Mouse (Mus musculus): Measurements from ENCODE around the gene Il10. TPM values are rescaled to one million over a fixed set of nuclear protein-coding genes. Genes with fewer than 3 reads are reported as not detected.

Il10 gene
- polyA plus RNA-seq, 1 experiment from 2014 or later = not detected

GRCm38 (mm10) chr1:131050617-131051016 lies 31.0 kb downstream of the Il10 start:
- Histone ChIP-seq H3K27ac (ENCODE audit: low read length) (no peak overlapping the region), H3K4me2 (ENCODE audit: low read length) (no peak overlapping the region), H3K9me3 (replicated peaks; ENCODE audit: control insufficient read depth, low read length, poor library complexity, severe bottlenecking) (no peaks in the 10 kb centered on the region), H3K27me3 (ENCODE audit: control insufficient read depth, insufficient read depth, low read depth, low read length) (no peaks in the 10 kb centered on the region), H3K4me1 (ENCODE audit: control insufficient read depth, insufficient read depth, low read length) (0 out of 2 replicates have a peak, but pooled peaks cover 4% of the 10 kb centered on the region), H3K4me3 (ENCODE audit: low read depth, low read length) (no peak overlapping the region), H3K9ac (ENCODE audit: low read depth, low read length) (no peak overlapping the region), H3K36me3 (ENCODE audit: control insufficient read depth, insufficient read depth, low read length) (peaks cover 7% of the 10 kb centered on the region)
- WGBS = 89% methylated on average over 5 of the region's 5 CpGs
- ATAC-seq = no peak

GRCm38 (mm10) chr1:131051073-131051472 lies 31.4 kb downstream of the Il10 start:
- no peak for ATAC-seq
- 0 out of 2 replicates have a peak, but pooled peaks cover 4% of the 10 kb centered on the region for H3K4me1 ChIP-seq (ENCODE audit: control insufficient read depth, insufficient read depth, low read length)
- H3K4me2 ChIP-seq (ENCODE audit: low read length) = no peak overlapping the region
- no peaks in the 10 kb centered on the region for H3K27me3 ChIP-seq (ENCODE audit: control insufficient read depth, insufficient read depth, low read depth, low read length)
- no peak overlapping the region for H3K9ac ChIP-seq (ENCODE audit: low read depth, low read length)
- H3K9me3 ChIP-seq (replicated peaks; ENCODE audit: control insufficient read depth, low read length, poor library complexity, severe bottlenecking) = no peaks in the 10 kb centered on the region
- WGBS = 32% methylated on average over 7 of the region's 7 CpGs
- peaks cover 7% of the 10 kb centered on the region for H3K36me3 ChIP-seq (ENCODE audit: control insufficient read depth, insufficient read depth, low read length)
- H3K27ac ChIP-seq (ENCODE audit: low read length) = no peak overlapping the region
- no peak overlapping the region for H3K4me3 ChIP-seq (ENCODE audit: low read depth, low read length)

DNA sequence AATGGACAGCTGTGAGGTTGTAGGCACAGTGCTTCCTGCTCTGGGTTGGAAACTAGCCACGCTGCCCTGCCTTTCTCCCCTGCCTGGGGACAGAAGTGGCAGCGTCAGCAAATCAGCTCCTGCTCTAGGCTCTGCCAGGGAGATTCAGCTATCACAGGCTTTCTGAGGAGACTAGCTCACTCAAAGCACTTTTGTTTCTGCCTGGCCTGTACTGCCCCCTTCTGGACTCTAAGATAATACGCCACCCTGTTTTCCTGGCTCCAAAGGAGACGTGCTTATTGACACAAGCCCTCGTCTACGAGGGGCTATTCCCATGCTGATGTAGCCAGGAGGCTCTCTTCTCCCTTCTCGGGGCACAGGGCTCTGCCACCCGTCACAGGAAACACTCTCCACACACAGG lies 33.6 kb downstream of the Il10 start:
- Histone ChIP-seq H3K27ac (ENCODE audit: low read length) (0 out of 2 replicates have a peak overlapping the region, but pooled peaks have one; percentile 2), H3K9ac (ENCODE audit: low read depth, low read length) (peak overlapping the region; percentile 15; the same call in 1 of the 2 replicates), H3K4me3 (ENCODE audit: low read depth, low read length) (no peak overlapping the region), H3K36me3 (ENCODE audit: control insufficient read depth, insufficient read depth, low read length) (peaks cover 10% of the 10 kb centered on the region), H3K9me3 (replicated peaks; ENCODE audit: control insufficient read depth, low read length, poor library complexity, severe bottlenecking) (no peaks in the 10 kb centered on the region), H3K27me3 (ENCODE audit: control insufficient read depth, insufficient read depth, low read depth, low read length) (no peaks in the 10 kb centered on the region), H3K4me2 (ENCODE audit: low read length) (no peak overlapping the region), H3K4me1 (ENCODE audit: control insufficient read depth, insufficient read depth, low read length) (0 out of 2 replicates have a peak, but pooled peaks cover 4% of the 10 kb centered on the region)
- ATAC-seq = peak; percentile 71
- 3% methylated on average over 8 of the region's 8 CpGs for WGBS

GRCm38 (mm10) chr1:131053656-131054055 lies 34.0 kb downstream of the Il10 start:
- 62% methylated on average over 4 of the region's 4 CpGs for WGBS
- no peak overlapping the region for H3K9ac ChIP-seq (ENCODE audit: low read depth, low read length)
- H3K27ac ChIP-seq (ENCODE audit: low read length) = no peak overlapping the region
- no peak overlapping the region for H3K4me3 ChIP-seq (ENCODE audit: low read depth, low read length)
- H3K27me3 ChIP-seq (ENCODE audit: control insufficient read depth, insufficient read depth, low read depth, low read length) = no peaks in the 10 kb centered on the region
- no peak overlapping the region for H3K4me2 ChIP-seq (ENCODE audit: low read length)
- H3K4me1 ChIP-seq (ENCODE audit: control insufficient read depth, insufficient read depth, low read length) = 0 out of 2 replicates have a peak, but pooled peaks cover 4% of the 10 kb centered on the region
- peaks cover 10% of the 10 kb centered on the region for H3K36me3 ChIP-seq (ENCODE audit: control insufficient read depth, insufficient read depth, low read length)
- ATAC-seq = peak; percentile 36; the same call in 1 of the 2 replicates
- H3K9me3 ChIP-seq (replicated peaks; ENCODE audit: control insufficient read depth, low read length, poor library complexity, severe bottlenecking) = no peaks in the 10 kb centered on the region

DNA sequence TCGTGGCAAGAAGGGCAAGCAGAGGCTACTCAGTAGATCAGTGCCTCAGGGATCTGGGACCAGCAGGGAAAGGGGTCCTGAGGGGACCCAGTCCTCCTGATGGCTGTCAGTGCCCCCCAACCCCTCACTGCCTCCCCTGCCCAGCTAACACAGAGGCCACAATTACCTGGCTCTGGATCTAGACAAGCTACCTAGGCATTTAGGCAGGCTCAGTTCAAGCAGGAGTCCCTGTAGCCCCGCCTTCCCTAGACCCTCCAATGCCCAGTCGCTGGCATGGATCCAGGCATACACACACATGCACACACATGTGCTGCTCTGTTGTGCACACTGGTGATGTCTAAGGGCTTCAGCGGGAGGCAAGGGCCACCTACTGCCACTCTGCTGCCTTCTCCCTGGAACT lies 34.6 kb downstream of the Il10 start:
- Histone ChIP-seq H3K9ac (ENCODE audit: low read depth, low read length) (no peak overlapping the region), H3K27ac (ENCODE audit: low read length) (no peak overlapping the region), H3K9me3 (replicated peaks; ENCODE audit: control insufficient read depth, low read length, poor library complexity, severe bottlenecking) (no peaks in the 10 kb centered on the region), H3K27me3 (ENCODE audit: control insufficient read depth, insufficient read depth, low read depth, low read length) (no peaks in the 10 kb centered on the region), H3K4me3 (ENCODE audit: low read depth, low read length) (no peak overlapping the region), H3K4me2 (ENCODE audit: low read length) (no peak overlapping the region), H3K4me1 (ENCODE audit: control insufficient read depth, insufficient read depth, low read length) (0 out of 2 replicates have a peak, but pooled peaks cover 4% of the 10 kb centered on the region), H3K36me3 (ENCODE audit: control insufficient read depth, insufficient read depth, low read length) (peaks cover 10% of the 10 kb centered on the region)
- WGBS = 89% methylated on average over 4 of the region's 4 CpGs
- no peak; the same call in 1 of the 2 replicates for ATAC-seq

DNA sequence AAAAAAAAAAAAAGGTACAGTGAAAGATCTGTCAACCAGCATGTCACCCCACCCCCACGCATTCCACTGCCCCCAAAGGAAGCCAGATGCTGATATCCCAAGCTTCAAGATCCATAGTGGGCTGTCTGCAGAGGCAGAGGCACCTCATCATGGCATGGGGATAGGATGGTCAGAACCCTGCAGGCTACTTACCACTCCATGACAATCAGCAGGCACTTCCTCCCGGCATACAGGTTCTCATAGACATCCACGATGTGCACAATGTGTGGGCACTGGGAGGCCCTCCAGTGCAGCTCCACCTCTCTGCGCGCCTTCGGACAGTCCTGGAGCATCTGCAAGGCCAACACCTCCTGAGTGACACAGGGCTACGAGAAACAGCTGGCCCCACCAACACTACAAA lies 38.8 kb downstream of the Il10 start:
- Histone ChIP-seq H3K36me3 (ENCODE audit: control insufficient read depth, insufficient read depth, low read length) (peaks cover 10% of the 10 kb centered on the region), H3K4me1 (ENCODE audit: control insufficient read depth, insufficient read depth, low read length) (peaks cover 9% of the 10 kb centered on the region), H3K4me3 (ENCODE audit: low read depth, low read length) (no peak overlapping the region), H3K27ac (ENCODE audit: low read length) (no peak overlapping the region), H3K9ac (ENCODE audit: low read depth, low read length) (no peak overlapping the region), H3K27me3 (ENCODE audit: control insufficient read depth, insufficient read depth, low read depth, low read length) (no peaks in the 10 kb centered on the region), H3K4me2 (ENCODE audit: low read length) (no peak overlapping the region), H3K9me3 (replicated peaks; ENCODE audit: control insufficient read depth, low read length, poor library complexity, severe bottlenecking) (no peaks in the 10 kb centered on the region)
- no peak for ATAC-seq
- 88% methylated on average over 7 of the region's 7 CpGs for WGBS

- H3K9ac ChIP-seq (ENCODE audit: low read depth, low read length) = no peak overlapping the region
- no peak overlapping the region for H3K4me2 ChIP-seq (ENCODE audit: low read length)
- no peak overlapping the region for H3K4me3 ChIP-seq (ENCODE audit: low read depth, low read length)
- H3K27me3 ChIP-seq (ENCODE audit: control insufficient read depth, insufficient read depth, low read depth, low read length) = no peaks in the 10 kb centered on the region
- peaks cover 16% of the 10 kb centered on the region for H3K4me1 ChIP-seq (ENCODE audit: control insufficient read depth, insufficient read depth, low read length)
- H3K9me3 ChIP-seq (replicated peaks; ENCODE audit: control insufficient read depth, low read length, poor library complexity, severe bottlenecking) = no peaks in the 10 kb centered on the region
- H3K27ac ChIP-seq (ENCODE audit: low read length) = no peak overlapping the region
- 78% methylated on average over 1 of the region's 1 CpGs for WGBS
- no peak for ATAC-seq
- peaks cover 10% of the 10 kb centered on the region for H3K36me3 ChIP-seq (ENCODE audit: control insufficient read depth, insufficient read depth, low read length)
These were observed 39.8 kb downstream of the Il10 start for GRCm38 (mm10) chr1:131059411-131059810.

DNA sequence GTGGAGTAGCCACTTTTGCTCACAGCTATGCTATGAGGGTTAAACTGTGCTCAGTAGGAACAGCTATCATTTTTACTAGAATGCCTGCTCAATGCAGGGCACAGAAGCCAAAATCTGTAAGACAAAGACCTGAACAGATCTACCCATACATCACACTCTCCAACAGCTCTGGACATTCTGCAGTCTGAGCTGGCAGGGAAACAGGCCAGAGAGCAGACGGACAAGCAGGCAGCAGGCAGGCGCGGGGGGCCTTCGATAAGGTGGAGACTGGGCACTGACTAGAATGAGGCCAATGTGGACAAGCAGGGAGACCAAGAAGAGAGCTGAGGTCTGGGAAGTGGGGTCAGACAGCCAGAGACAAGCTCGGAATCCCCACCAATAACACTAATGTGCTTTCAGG lies 40.2 kb downstream of the Il10 start:
- peaks cover 8% of the 10 kb centered on the region for H3K36me3 ChIP-seq (ENCODE audit: control insufficient read depth, insufficient read depth, low read length)
- H3K4me2 ChIP-seq (ENCODE audit: low read length) = no peak overlapping the region
- no peak overlapping the region for H3K9ac ChIP-seq (ENCODE audit: low read depth, low read length)
- no peaks in the 10 kb centered on the region for H3K27me3 ChIP-seq (ENCODE audit: control insufficient read depth, insufficient read depth, low read depth, low read length)
- no peaks in the 10 kb centered on the region for H3K9me3 ChIP-seq (replicated peaks; ENCODE audit: control insufficient read depth, low read length, poor library complexity, severe bottlenecking)
- no peak overlapping the region for H3K27ac ChIP-seq (ENCODE audit: low read length)
- WGBS = 88% methylated on average over 5 of the region's 5 CpGs
- H3K4me3 ChIP-seq (ENCODE audit: low read depth, low read length) = no peak overlapping the region
- H3K4me1 ChIP-seq (ENCODE audit: control insufficient read depth, insufficient read depth, low read length) = peaks cover 17% of the 10 kb centered on the region
- no peak for ATAC-seq

DNA sequence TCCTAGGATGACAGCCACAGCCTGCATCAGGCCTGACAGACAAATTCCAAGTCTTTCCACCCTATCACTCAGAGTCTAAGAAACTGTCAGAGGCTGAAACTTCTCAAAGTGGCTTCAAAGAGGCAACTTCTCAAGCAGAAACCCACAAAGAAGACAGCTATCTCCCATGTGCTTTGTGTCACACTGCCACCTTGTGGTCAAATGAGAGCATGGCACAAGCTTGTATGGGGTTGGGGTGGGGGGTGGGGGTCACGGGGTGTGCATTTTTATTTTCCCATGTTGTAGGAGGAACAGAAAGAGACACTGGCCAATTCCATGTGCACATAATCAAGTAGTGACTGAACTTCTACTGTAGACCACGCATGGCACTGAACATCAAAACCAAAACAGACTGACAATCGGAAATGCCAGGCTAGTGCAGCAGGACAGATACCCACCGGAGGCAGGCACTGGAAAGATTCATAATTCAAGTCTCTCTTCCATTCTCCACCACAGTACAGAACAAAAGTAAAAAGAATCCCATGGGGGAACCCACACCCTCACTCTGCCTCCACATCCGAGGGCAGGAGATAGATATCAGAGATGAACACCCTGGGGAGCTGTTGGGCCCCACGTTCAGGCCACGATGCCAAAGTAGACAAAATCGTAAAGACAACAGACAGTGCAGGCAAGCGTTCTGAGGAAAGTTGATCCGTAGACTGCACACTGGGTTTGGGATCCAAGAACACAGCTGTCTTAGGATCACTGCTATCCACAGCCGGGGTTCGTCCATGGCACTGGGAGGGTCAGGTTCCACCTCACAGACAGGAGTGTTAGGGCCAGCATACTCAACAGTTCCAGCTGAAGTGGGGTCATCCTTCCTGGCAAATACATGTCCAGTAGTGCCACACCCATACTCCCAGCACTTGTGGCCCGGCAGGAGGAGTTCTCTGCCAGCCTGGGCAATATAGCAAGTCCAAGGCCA lies 40.9 kb downstream of the Il10 start:
- Histone ChIP-seq H3K9me3 (replicated peaks; ENCODE audit: control insufficient read depth, low read length, poor library complexity, severe bottlenecking) (no peaks in the 10 kb centered on the region), H3K9ac (ENCODE audit: low read depth, low read length) (no peak overlapping the region), H3K27ac (ENCODE audit: low read length) (no peak overlapping the region), H3K27me3 (ENCODE audit: control insufficient read depth, insufficient read depth, low read depth, low read length) (no peaks in the 10 kb centered on the region), H3K4me1 (ENCODE audit: control insufficient read depth, insufficient read depth, low read length) (peaks cover 17% of the 10 kb centered on the region), H3K4me3 (ENCODE audit: low read depth, low read length) (no peak overlapping the region), H3K36me3 (ENCODE audit: control insufficient read depth, insufficient read depth, low read length) (peaks cover 3% of the 10 kb centered on the region; the same call in 1 of the 2 replicates), H3K4me2 (ENCODE audit: low read length) (no peak overlapping the region)
- peak; percentile 29; the same call in 1 of the 2 replicates for ATAC-seq
- WGBS = 68% methylated on average over 13 of the region's 13 CpGs

All from midbrain, embryonic 16.5 days (tissue).